ENCODE assay signal across 10 mouse cellular contexts in genomic region chr5:111881517-111881916, GRCm38 (mm10).
DNase-seq lines count a peak whose midpoint lies in the region; ATAC-seq and TF ChIP-seq lines count a peak whose summit lies in the region.
"Had no signal": no experiment of that assay in that cellular context is flagged by ENCODE, and none has a peak within 500 bp of the region (broad histone marks: within the 10 kb centered on the region; RNA-seq: fewer than 3 reads in every experiment).

No protein-coding gene starts in this region.

- H3K27me3 ChIP-seq in heart, embryonic 11.5 days (ENCODE audit: control insufficient read depth, insufficient read depth, low read length): no peaks in the 10 kb centered on the region
- no peaks in the 10 kb centered on the region for H3K27me3 ChIP-seq in limb, embryonic 14.5 days (ENCODE audit: control insufficient read depth, insufficient read depth, low read length)
- H3K27me3 ChIP-seq: CH12.LX; lung, embryonic 15.5 days had no signal

- peak; percentile 98 for DNase-seq in heart, adult 11 months
- peak; percentile 86 for DNase-seq in NIH3T3 (ENCODE audit: low read depth)
- DNase-seq in limb, embryonic 14.5 days (ENCODE audit: low spot score): peak; percentile 35
- no peak for DNase-seq in kidney, postnatal 10 days
- DNase-seq in left cerebral cortex, adult 2 months (ENCODE audit: extremely low spot score in 1 of 2, low spot score in 2 of 2): no peak
- DNase-seq in thymus, postnatal 10 days (ENCODE audit: low spot score in 2 of 2): no peak

- WGBS in heart, embryonic 11.5 days (ENCODE audit: insufficient replicate concordance): 39% methylated on average over 5 of the region's 5 CpGs
- WGBS in limb, embryonic 14.5 days: 40% methylated on average over 5 of the region's 5 CpGs

- H3K9ac ChIP-seq in heart, embryonic 11.5 days (ENCODE audit: low read depth, low read length): no peak overlapping the region
- H3K9ac ChIP-seq in limb, embryonic 14.5 days (ENCODE audit: low read depth, low read length, severe bottlenecking): no peak overlapping the region
- H3K9ac ChIP-seq: lung, embryonic 15.5 days had no signal

- H3K4me2 ChIP-seq in heart, embryonic 11.5 days: no peak overlapping the region
- H3K4me2 ChIP-seq in limb, embryonic 14.5 days (replicated peaks; ENCODE audit: low read depth, low read length, severe bottlenecking): no peak overlapping the region
- H3K4me2 ChIP-seq: lung, embryonic 15.5 days had no signal

- no peak for TF ChIP-seq POLR2A in embryonic fibroblast, embryonic 13.5 days (IDR thresholded peaks at IDR 0.05; ENCODE audit: low read depth, low read length)
- no peak for TF ChIP-seq POLR2A in limb, embryonic 14.5 days (IDR thresholded peaks at IDR 0.05; ENCODE audit: borderline replicate concordance, extremely low read depth, insufficient read depth, insufficient read length)

- H3K4me3 ChIP-seq in heart, embryonic 11.5 days (ENCODE audit: low read depth, low read length): no peak overlapping the region
- no peak overlapping the region for H3K4me3 ChIP-seq in embryonic fibroblast, embryonic 13.5 days (ENCODE audit: insufficient read depth, low read length)
- H3K4me3 ChIP-seq in limb, embryonic 14.5 days (replicated peaks; ENCODE audit: low read length): no peak overlapping the region
- H3K4me3 ChIP-seq in left cerebral cortex, adult 2 months: no peak overlapping the region
- H3K4me3 ChIP-seq: lung, embryonic 15.5 days had no signal

- intact Hi-C loops in left cerebral cortex, adult 2 months (cut with DNase I): no loop called here

- H3K27ac ChIP-seq in heart, embryonic 11.5 days (ENCODE audit: low read depth, low read length): no peak overlapping the region
- H3K27ac ChIP-seq in embryonic fibroblast, embryonic 13.5 days (ENCODE audit: insufficient read depth, low read length): peak overlapping the region; percentile 87
- no peak overlapping the region for H3K27ac ChIP-seq in limb, embryonic 14.5 days (replicated peaks; ENCODE audit: low read depth, low read length)
- H3K27ac ChIP-seq in left cerebral cortex, adult 2 months: no peak overlapping the region
- H3K27ac ChIP-seq: lung, embryonic 15.5 days had no signal

- ATAC-seq in heart, embryonic 11.5 days (replicated peaks; ENCODE audit: insufficient number of reproducible peaks, low FRiP score, low TSS enrichment): no peak
- ATAC-seq in limb, embryonic 14.5 days (ENCODE audit: low FRiP score, low read depth): no peak

- H3K4me1 ChIP-seq in heart, embryonic 11.5 days (ENCODE audit: control insufficient read depth, insufficient read depth, low read length): peaks cover 12% of the 10 kb centered on the region
- H3K4me1 ChIP-seq in embryonic fibroblast, embryonic 13.5 days (ENCODE audit: control insufficient read depth, insufficient read depth, low read length): peaks cover 17% of the 10 kb centered on the region
- peaks cover 25% of the 10 kb centered on the region for H3K4me1 ChIP-seq in limb, embryonic 14.5 days (ENCODE audit: control insufficient read depth, insufficient read depth, low read length)

- H3K36me3 ChIP-seq in heart, embryonic 11.5 days (ENCODE audit: control insufficient read depth, insufficient read depth, low read length): no peaks in the 10 kb centered on the region
- no peaks in the 10 kb centered on the region for H3K36me3 ChIP-seq in limb, embryonic 14.5 days (ENCODE audit: control insufficient read depth, insufficient read depth, low read length)
- H3K36me3 ChIP-seq: lung, embryonic 15.5 days had no signal

- H3K9me3 ChIP-seq in heart, embryonic 11.5 days (replicated peaks; ENCODE audit: control insufficient read depth, low read length): no peaks in the 10 kb centered on the region
- no peaks in the 10 kb centered on the region for H3K9me3 ChIP-seq in limb, embryonic 14.5 days (ENCODE audit: control insufficient read depth, low read length)
- H3K9me3 ChIP-seq: lung, embryonic 15.5 days had no signal

- TF ChIP-seq CTCF in embryonic fibroblast, embryonic 13.5 days (IDR thresholded peaks at IDR 0.05; ENCODE audit: borderline replicate concordance, insufficient read depth, low read length): no peak
- no peak for TF ChIP-seq CTCF in left cerebral cortex, adult 2 months (IDR thresholded peaks at IDR 0.05)

Comparison
In these comparisons a context has a peak if more than half of its experiments do, and no peak if none do; other contexts are left out.
1. DNase-seq: peak in heart, adult 11 months (single experiment), NIH3T3 (single experiment) and limb, embryonic 14.5 days (single experiment); none in kidney, postnatal 10 days (single experiment), left cerebral cortex, adult 2 months (0 of 2) and thymus, postnatal 10 days (0 of 2).